ENCODE assay signal across 33 mouse cellular contexts in genomic region chr17:83653635-83654034, GRCm38 (mm10). TPM values are rescaled to one million over a fixed set of nuclear protein-coding genes. Genes with fewer than 3 reads are reported as not detected.
DNase-seq lines count a peak whose midpoint lies in the region; ATAC-seq and TF ChIP-seq lines count a peak whose summit lies in the region.
"Had no signal": no experiment of that assay in that cellular context is flagged by ENCODE, and none has a peak within 500 bp of the region (broad histone marks: within the 10 kb centered on the region; RNA-seq: fewer than 3 reads in every experiment).

No protein-coding gene starts in this region.

- no peak for DNase-seq in liver, embryonic 13.5 days
- no peak for DNase-seq in liver, embryonic 11.5 days (ENCODE audit: low spot score)
- no peak for DNase-seq in liver, postnatal 0 days
- DNase-seq in cerebellum, adult 11-12 months = no peak
- DNase-seq in thymus, postnatal 0 days (ENCODE audit: low spot score) = no peak
- no peak for DNase-seq in ovary, adult 18-20 months (ENCODE audit: low spot score)
- DNase-seq: adrenal gland, postnatal 14 days; cerebellum, adult 18-20 months; cerebellum, postnatal 10 days; heart, adult 2 months; heart, postnatal 10 days; kidney, adult 11 months; kidney, postnatal 14 days; lung, embryonic 14.5 days; lung, postnatal 14 days; right cerebral cortex, adult 18-20 months; thymus, postnatal 36 days had no signal

- no peaks in the 10 kb centered on the region for H3K9me3 ChIP-seq in liver, embryonic 13.5 days (replicated peaks)
- no peaks in the 10 kb centered on the region for H3K9me3 ChIP-seq in liver, embryonic 11.5 days (ENCODE audit: control insufficient read depth, low read length)
- H3K9me3 ChIP-seq in liver, postnatal 0 days (ENCODE audit: low read length) = no peaks in the 10 kb centered on the region
- H3K9me3 ChIP-seq: heart, embryonic 13.5 days; midbrain, embryonic 13.5 days had no signal

- no peak for ATAC-seq in liver, embryonic 13.5 days (ENCODE audit: low read depth)
- no peak for ATAC-seq in liver, embryonic 11.5 days (replicated peaks; ENCODE audit: low FRiP score)
- ATAC-seq in common myeloid progenitor, adult 5-6 weeks (replicated peaks; ENCODE audit: low read depth, poor library complexity, severe bottlenecking) = 0 out of 2 replicates have a peak, but pooled peaks have one; percentile 3
- ATAC-seq in liver, postnatal 0 days = no peak
- ATAC-seq: forebrain, embryonic 14.5 days; midbrain, embryonic 13.5 days had no signal

- 75% methylated on average over 3 of the region's 3 CpGs for WGBS in liver, embryonic 13.5 days (ENCODE audit: insufficient replicate concordance)
- 96% methylated on average over 3 of the region's 3 CpGs for WGBS in liver, embryonic 11.5 days
- WGBS in liver, postnatal 0 days (ENCODE audit: insufficient replicate concordance) = 76% methylated on average over 3 of the region's 3 CpGs

- no peak for TF ChIP-seq CTCF in liver, postnatal 0 days (IDR thresholded peaks at IDR 0.05; ENCODE audit: low read depth)

- H3K9ac ChIP-seq in liver, embryonic 13.5 days = no peak overlapping the region
- H3K9ac ChIP-seq in liver, embryonic 11.5 days (ENCODE audit: low read depth, low read length) = no peak overlapping the region
- H3K9ac ChIP-seq in liver, postnatal 0 days (replicated peaks) = no peak overlapping the region
- H3K9ac ChIP-seq: heart, embryonic 13.5 days; hindbrain, embryonic 14.5 days; lung, embryonic 14.5 days; midbrain, embryonic 13.5 days had no signal

- TF ChIP-seq EP300 in liver, postnatal 0 days (IDR thresholded peaks at IDR 0.05; ENCODE audit: low read depth) = peak; percentile 31; the same call in 1 of the 2 replicates

- H3K4me2 ChIP-seq in liver, embryonic 13.5 days = no peak overlapping the region
- no peak overlapping the region for H3K4me2 ChIP-seq in liver, embryonic 11.5 days
- no peak overlapping the region for H3K4me2 ChIP-seq in liver, postnatal 0 days (ENCODE audit: low read depth, low read length)
- H3K4me2 ChIP-seq: heart, embryonic 13.5 days; hindbrain, embryonic 14.5 days; lung, embryonic 14.5 days; midbrain, embryonic 13.5 days had no signal

- no peak overlapping the region for H3K4me3 ChIP-seq in liver, embryonic 13.5 days (replicated peaks)
- no peak overlapping the region for H3K4me3 ChIP-seq in liver, embryonic 11.5 days (ENCODE audit: low read depth, low read length)
- no peak overlapping the region for H3K4me3 ChIP-seq in liver, postnatal 0 days (ENCODE audit: low read depth, low read length)
- H3K4me3 ChIP-seq: heart, adult 2 months; heart, embryonic 13.5 days; midbrain, embryonic 13.5 days had no signal

- peak overlapping the region; percentile 64 for H3K27ac ChIP-seq in liver, embryonic 13.5 days
- H3K27ac ChIP-seq in liver, embryonic 11.5 days (ENCODE audit: low read depth, low read length) = no peak overlapping the region
- H3K27ac ChIP-seq in liver, postnatal 0 days (ENCODE audit: low read depth) = no peak overlapping the region
- H3K27ac ChIP-seq: heart, adult 2 months; heart, embryonic 13.5 days; hindbrain, embryonic 14.5 days; midbrain, embryonic 13.5 days; stomach, postnatal 0 days had no signal

- H3K4me1 ChIP-seq in liver, embryonic 13.5 days (replicated peaks) = peaks cover 83% of the 10 kb centered on the region
- H3K4me1 ChIP-seq in liver, embryonic 11.5 days (replicated peaks; ENCODE audit: control insufficient read depth, insufficient read depth, low read length) = peaks cover 39% of the 10 kb centered on the region
- peaks cover 23% of the 10 kb centered on the region for H3K4me1 ChIP-seq in liver, postnatal 0 days (ENCODE audit: insufficient read depth)
- H3K4me1 ChIP-seq: heart, embryonic 13.5 days; midbrain, embryonic 13.5 days had no signal

- no peaks in the 10 kb centered on the region for H3K27me3 ChIP-seq in liver, embryonic 13.5 days
- H3K27me3 ChIP-seq in liver, embryonic 11.5 days (replicated peaks; ENCODE audit: control insufficient read depth, insufficient read depth, low read length) = no peaks in the 10 kb centered on the region
- H3K27me3 ChIP-seq in liver, postnatal 0 days (ENCODE audit: insufficient read depth, low read length) = no peaks in the 10 kb centered on the region
- H3K27me3 ChIP-seq: CH12.LX; heart, embryonic 13.5 days; midbrain, embryonic 13.5 days had no signal

- H3K36me3 ChIP-seq in liver, embryonic 13.5 days = no peaks in the 10 kb centered on the region
- H3K36me3 ChIP-seq in liver, embryonic 11.5 days (ENCODE audit: control insufficient read depth, insufficient read depth, low read length) = no peaks in the 10 kb centered on the region
- no peaks in the 10 kb centered on the region for H3K36me3 ChIP-seq in liver, postnatal 0 days (replicated peaks; ENCODE audit: insufficient read depth, low read length)
- H3K36me3 ChIP-seq: heart, embryonic 13.5 days; midbrain, embryonic 13.5 days had no signal

RNA-seq across cellular contexts. Expression of gene Kcng3, which starts 21.9 kb away (rescaled TPM):
- polyA plus RNA-seq in liver, embryonic 13.5 days (2015; fragmentation: Nextera tagmentation; extraction: Ambion mirVana) = 0.03 TPM in 1 of 2 replicates, not detected in the other
- polyA plus RNA-seq in liver, embryonic 11.5 days (2014; fragmentation: Nextera tagmentation; extraction: Ambion mirVana) = 0.19 TPM in 1 of 2 replicates, not detected in the other
- total RNA-seq in common myeloid progenitor, adult 5-6 weeks (2017) = 0.14 and 1.5 TPM in 2 replicates
- not detected in 2 replicates for polyA plus RNA-seq in liver, postnatal 0 days (2015; fragmentation: Nextera tagmentation; extraction: Ambion mirVana)
- 0.06 TPM in 1 of 2 replicates, not detected in the other for polyA plus RNA-seq in thymus, postnatal 0 days (2015; fragmentation: Nextera tagmentation; extraction: Ambion mirVana)
- total RNA-seq: CH12.LX; heart, adult 2 months; heart, postnatal 10 days; hematopoietic stem cell, adult 5-6 weeks; liver, adult 2 months; megakaryocyte, adult 5-6 weeks; neutrophil, adult 5-6 weeks had no signal
- polyA plus RNA-seq: embryonic facial prominence, embryonic 14.5 days; forebrain, embryonic 14.5 days; heart, embryonic 13.5 days; inflammation-experienced regulatory T-cells, adult 6 months; kidney, embryonic 14.5 days; limb, embryonic 11.5 days; liver, adult 2 months; lung, embryonic 14.5 days; midbrain, embryonic 13.5 days; neural tube, embryonic 11.5 days; stomach, postnatal 0 days had no signal

RNA-seq across cellular contexts. Expression of gene Mta3, which starts 52.3 kb away (rescaled TPM):
- polyA plus RNA-seq in liver, embryonic 13.5 days (2015; fragmentation: Nextera tagmentation; extraction: Ambion mirVana) = 44.1 and 50.4 TPM in 2 replicates
- polyA plus RNA-seq in liver, embryonic 11.5 days (2014; fragmentation: Nextera tagmentation; extraction: Ambion mirVana) = 63.0 and 67.2 TPM in 2 replicates
- 59.5 and 75.8 TPM in 2 replicates for total RNA-seq in common myeloid progenitor, adult 5-6 weeks (2017)
- 26.1 and 28.1 TPM in 2 replicates for polyA plus RNA-seq in liver, postnatal 0 days (2015; fragmentation: Nextera tagmentation; extraction: Ambion mirVana)
- polyA plus RNA-seq in thymus, postnatal 0 days (2015; fragmentation: Nextera tagmentation; extraction: Ambion mirVana) = 65.1 and 67.0 TPM in 2 replicates
